Mouse (Mus musculus): ENCODE results near the gene Tedc2. TPM values are rescaled to one million over a fixed set of nuclear protein-coding genes. Genes with fewer than 3 reads are reported as not detected.

Tedc2 gene
- polyA plus RNA-seq, 1 experiment = 4.2 TPM

DNA sequence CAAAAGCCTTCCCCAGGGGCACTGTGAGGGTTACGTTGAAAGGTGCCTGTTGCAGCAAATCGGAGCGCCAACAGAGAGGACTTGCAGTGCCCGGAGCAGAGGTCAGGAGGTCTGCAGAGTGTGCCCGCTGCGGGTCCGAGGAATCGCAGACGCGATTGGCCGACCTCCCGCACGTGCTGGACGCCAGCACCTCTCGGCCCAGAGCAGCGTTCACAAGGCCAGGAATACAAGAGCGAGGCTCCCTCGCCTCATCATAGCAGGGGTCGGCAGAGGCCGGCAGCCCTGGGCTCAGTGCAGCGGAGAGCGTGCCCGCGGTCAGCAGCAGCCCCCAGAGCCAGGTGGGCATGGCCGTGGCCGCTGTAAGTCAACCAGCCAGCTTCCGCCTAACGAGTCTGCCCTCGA lies 12.0 kb downstream of the Tedc2 start:
- no peak overlapping the region for H3K27ac ChIP-seq (ENCODE audit: insufficient read depth, low read depth, low read length)
- WGBS = 20% methylated on average over 29 of the region's 29 CpGs
- H3K4me3 ChIP-seq (ENCODE audit: low read depth, low read length) = peak overlapping the region; percentile 51
- no peak for TF ChIP-seq CTCF (IDR thresholded peaks at IDR 0.05; ENCODE audit: extremely low read depth, insufficient read length, insufficient replicate concordance, low read depth, low read length)
- peaks cover 43% of the 10 kb centered on the region for H3K4me1 ChIP-seq (ENCODE audit: control insufficient read depth, insufficient read depth, insufficient read length, low read length)
- H3K36me3 ChIP-seq (ENCODE audit: control insufficient read depth, insufficient read depth, low read length) = no peaks in the 10 kb centered on the region
- peaks cover 23% of the 10 kb centered on the region for H3K27me3 ChIP-seq (ENCODE audit: control insufficient read depth, insufficient read depth, low read length)

DNA sequence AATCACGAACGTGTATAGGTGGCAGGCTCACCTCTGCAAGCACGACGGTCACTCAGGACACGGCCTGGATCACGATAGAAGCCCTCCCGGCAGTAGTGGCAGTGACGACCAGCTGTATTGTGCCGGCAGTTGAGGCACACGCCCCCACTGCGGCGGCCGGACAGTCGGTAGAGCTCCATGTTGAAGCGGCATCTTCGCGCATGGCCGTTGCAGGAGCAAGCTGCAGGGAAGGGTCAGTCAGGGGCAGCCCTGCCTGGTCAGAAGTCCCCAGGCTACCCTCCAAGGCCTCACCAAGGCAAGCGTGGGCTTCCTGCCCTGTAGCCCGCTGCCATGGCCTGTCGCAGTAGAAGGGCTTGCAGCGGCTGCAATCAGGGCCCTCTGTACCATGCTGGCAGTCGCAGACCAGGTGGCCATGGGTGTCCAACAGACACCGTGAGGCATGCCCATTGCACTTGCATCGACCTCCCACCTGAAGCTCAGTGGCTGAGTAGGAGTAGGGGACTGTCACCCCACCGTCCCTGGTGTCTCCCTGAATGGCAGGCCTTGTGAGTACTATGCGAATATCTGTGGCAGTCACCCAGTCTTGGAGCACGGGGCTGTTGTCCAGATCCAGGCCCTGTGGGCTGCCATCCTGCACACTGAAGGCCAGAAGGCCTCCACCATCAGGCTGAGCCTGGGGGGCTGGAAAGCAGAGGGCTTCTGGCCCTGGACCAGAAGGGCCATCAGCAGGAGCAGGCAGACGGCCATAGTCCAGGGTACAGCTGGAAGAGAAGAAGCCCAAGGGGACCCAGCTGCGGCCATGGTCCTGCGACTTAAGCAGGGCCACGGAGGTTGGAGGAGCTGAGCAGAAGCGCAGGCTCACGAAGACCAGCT lies 12.6 kb downstream of the Tedc2 start:
- Histone ChIP-seq H3K4me3 (ENCODE audit: low read depth, low read length) (peak overlapping the region; percentile 51; the same call in 1 of the 2 replicates), H3K27ac (ENCODE audit: insufficient read depth, low read depth, low read length) (no peak overlapping the region), H3K27me3 (ENCODE audit: control insufficient read depth, insufficient read depth, low read length) (peaks cover 23% of the 10 kb centered on the region), H3K36me3 (ENCODE audit: control insufficient read depth, insufficient read depth, low read length) (no peaks in the 10 kb centered on the region), H3K4me1 (ENCODE audit: control insufficient read depth, insufficient read depth, insufficient read length, low read length) (peaks cover 43% of the 10 kb centered on the region)
- WGBS = 90% methylated on average over 34 of the region's 34 CpGs
- no peak for TF ChIP-seq CTCF (IDR thresholded peaks at IDR 0.05; ENCODE audit: extremely low read depth, insufficient read length, insufficient replicate concordance, low read depth, low read length)
- no peak for TF ChIP-seq POLR2A (IDR thresholded peaks at IDR 0.05; ENCODE audit: low read depth, low read length)

DNA sequence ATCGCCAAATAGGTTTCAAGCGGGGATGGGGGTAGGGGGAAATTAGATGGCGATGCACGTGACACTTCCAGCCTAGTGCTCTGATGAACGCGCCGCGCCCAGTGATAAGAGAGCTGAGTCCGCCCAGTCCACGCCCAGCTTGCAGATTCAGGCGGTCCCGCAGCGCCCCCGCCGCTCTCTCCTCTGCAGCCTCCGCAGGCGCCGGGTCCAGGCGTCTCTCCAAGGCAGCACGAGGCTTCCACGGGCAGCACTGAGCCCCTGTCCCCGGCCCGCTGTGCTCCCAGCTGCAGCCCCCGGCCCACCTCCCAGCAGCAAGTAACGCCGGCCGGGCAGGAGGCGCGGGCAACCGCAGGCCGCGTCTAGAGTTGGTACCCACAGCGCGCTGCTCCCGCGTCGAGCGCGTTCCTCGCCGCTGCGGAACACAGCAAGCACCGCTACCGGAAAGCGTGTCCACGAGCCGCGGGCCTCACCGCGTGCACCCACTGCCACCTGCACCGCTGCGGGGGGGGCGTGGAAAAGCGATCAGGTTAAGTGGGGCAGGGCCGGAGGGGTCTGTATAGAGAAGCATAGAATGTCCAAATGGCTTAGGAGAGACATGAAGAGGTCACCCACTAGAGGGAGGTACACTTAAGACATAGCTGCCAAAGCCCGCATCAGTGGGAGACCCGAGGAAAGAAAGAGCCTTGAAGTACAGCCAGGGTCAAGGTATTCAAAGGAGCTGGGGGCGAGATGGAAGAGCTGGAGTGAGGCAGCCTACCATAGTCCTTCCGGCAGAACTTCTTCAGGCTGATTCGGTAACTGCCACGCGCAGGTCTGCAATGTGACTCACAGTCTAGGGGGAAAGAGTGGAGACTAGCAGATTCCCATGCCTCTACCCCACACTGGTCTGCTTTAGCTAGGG lies 13.9 kb downstream of the Tedc2 start:
- peaks cover 23% of the 10 kb centered on the region for H3K27me3 ChIP-seq (ENCODE audit: control insufficient read depth, insufficient read depth, low read length)
- TF ChIP-seq CTCF (IDR thresholded peaks at IDR 0.05; ENCODE audit: extremely low read depth, insufficient read length, insufficient replicate concordance, low read depth, low read length) = no peak
- no peak for TF ChIP-seq POLR2A (IDR thresholded peaks at IDR 0.05; ENCODE audit: low read depth, low read length)
- H3K4me3 ChIP-seq (ENCODE audit: low read depth, low read length) = peak overlapping the region; percentile 59
- peaks cover 45% of the 10 kb centered on the region for H3K4me1 ChIP-seq (ENCODE audit: control insufficient read depth, insufficient read depth, insufficient read length, low read length)
- no peak overlapping the region for H3K27ac ChIP-seq (ENCODE audit: insufficient read depth, low read depth, low read length)
- no peaks in the 10 kb centered on the region for H3K36me3 ChIP-seq (ENCODE audit: control insufficient read depth, insufficient read depth, low read length)
- WGBS = 8% methylated on average over 62 of the region's 62 CpGs

DNA sequence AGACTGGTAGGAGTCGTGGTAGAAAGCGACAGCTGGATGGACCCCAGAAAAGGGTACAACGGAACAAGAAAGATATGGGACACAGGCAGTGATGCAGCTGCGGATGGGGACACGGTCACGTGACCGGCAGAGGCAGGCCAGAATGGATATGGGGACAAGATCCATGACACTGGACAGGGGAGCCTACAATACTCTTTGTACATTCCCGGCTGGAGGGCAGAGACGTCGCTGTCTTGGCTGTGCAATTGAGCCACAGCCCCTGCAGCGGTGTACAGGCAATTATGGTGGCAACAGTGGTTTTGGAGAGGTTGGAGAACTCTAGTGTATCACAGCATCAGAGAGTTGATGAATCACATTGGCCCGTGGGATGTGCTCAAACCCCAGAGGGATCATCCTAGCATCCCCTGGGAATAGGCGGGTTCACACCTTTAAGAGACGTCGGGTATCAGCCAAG lies 14.7 kb downstream of the Tedc2 start:
- peaks cover 23% of the 10 kb centered on the region for H3K27me3 ChIP-seq (ENCODE audit: control insufficient read depth, insufficient read depth, low read length)
- no peak overlapping the region for H3K27ac ChIP-seq (ENCODE audit: insufficient read depth, low read depth, low read length)
- 5% methylated on average over 15 of the region's 15 CpGs for WGBS
- TF ChIP-seq POLR2A (IDR thresholded peaks at IDR 0.05; ENCODE audit: low read depth, low read length) (no peak), CTCF (IDR thresholded peaks at IDR 0.05; ENCODE audit: extremely low read depth, insufficient read length, insufficient replicate concordance, low read depth, low read length) (no peak)
- H3K4me3 ChIP-seq (ENCODE audit: low read depth, low read length) = peak overlapping the region; percentile 76
- H3K36me3 ChIP-seq (ENCODE audit: control insufficient read depth, insufficient read depth, low read length) = no peaks in the 10 kb centered on the region
- H3K4me1 ChIP-seq (ENCODE audit: control insufficient read depth, insufficient read depth, insufficient read length, low read length) = peaks cover 46% of the 10 kb centered on the region

DNA sequence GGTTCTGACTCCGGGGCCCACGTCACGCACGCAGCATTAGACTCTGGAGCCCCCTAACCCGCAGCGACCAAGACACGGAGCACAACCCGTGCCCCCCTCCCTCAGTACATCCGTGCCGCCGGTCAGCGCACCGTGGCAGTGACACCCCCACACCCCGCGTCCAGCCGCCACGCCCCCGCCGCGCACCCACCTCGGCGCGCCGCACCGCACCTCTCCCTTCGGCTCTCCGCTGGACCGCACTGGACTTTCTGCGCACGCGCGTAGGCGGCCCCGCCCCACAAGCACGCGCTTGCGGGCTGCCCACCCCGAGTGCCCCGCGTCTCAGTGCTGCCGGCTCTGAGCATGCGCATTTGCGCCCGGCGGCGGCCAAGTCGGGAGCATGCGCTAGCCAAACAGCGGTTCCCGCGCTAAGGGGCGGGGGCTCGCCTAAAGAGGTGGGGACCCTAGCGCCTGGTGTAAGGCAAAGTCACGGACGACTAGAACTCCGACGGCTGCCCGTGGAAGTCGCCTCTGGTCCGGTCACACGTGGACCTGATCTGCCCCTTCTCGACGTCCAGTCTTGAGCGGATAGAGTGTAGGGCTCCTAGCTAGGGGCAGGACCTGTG lies 15.3 kb downstream of the Tedc2 start, which contains the start of gene Tbc1d24:
Gene Tbc1d24, minus strand, starts transcription at position 279 of the 605 bp plus-strand sequence.
- peak within 1 kb of the TSS; percentile 94 for H3K27ac ChIP-seq (ENCODE audit: insufficient read depth, low read depth, low read length)
- H3K4me3 ChIP-seq (ENCODE audit: low read depth, low read length) = peak within 1 kb of the TSS; percentile 76
- no peaks in the 10 kb centered on the region for H3K36me3 ChIP-seq (ENCODE audit: control insufficient read depth, insufficient read depth, low read length)
- 1% methylated on average over 65 of the region's 65 CpGs for WGBS
- peak; percentile 15; the same call in 1 of the 2 replicates for TF ChIP-seq POLR2A (IDR thresholded peaks at IDR 0.05; ENCODE audit: low read depth, low read length)
- no peak for TF ChIP-seq CTCF (IDR thresholded peaks at IDR 0.05; ENCODE audit: extremely low read depth, insufficient read length, insufficient replicate concordance, low read depth, low read length)
- H3K4me1 ChIP-seq (ENCODE audit: control insufficient read depth, insufficient read depth, insufficient read length, low read length) = peaks cover 49% of the 10 kb centered on the region
- peaks cover 23% of the 10 kb centered on the region for H3K27me3 ChIP-seq (ENCODE audit: control insufficient read depth, insufficient read depth, low read length)

DNA sequence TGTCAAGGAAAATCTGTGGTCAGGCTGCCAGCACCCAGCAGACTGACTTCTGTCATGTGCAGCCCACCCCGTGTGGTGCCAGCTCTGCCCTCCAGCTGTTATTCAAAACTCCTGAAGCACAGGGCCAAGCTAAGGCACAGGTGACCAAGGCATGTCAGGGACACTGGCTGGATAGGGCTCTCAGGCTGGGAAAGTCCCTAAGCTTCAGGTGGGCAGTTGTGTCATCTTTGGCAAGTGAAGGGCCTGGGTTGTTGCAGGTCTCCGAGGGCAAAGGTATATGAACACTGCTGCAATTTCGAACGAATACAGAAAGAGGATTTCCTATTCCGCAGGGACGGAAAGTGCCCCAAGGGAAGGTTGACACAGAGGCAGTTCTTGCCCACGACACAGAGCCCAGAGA lies 15.8 kb downstream of the Tedc2 start:
- peak overlapping the region; percentile 76 for H3K4me3 ChIP-seq (ENCODE audit: low read depth, low read length)
- H3K36me3 ChIP-seq (ENCODE audit: control insufficient read depth, insufficient read depth, low read length) = no peaks in the 10 kb centered on the region
- TF ChIP-seq POLR2A (IDR thresholded peaks at IDR 0.05; ENCODE audit: low read depth, low read length) = no peak
- no peak for TF ChIP-seq CTCF (IDR thresholded peaks at IDR 0.05; ENCODE audit: extremely low read depth, insufficient read length, insufficient replicate concordance, low read depth, low read length)
- WGBS = 12% methylated on average over 7 of the region's 7 CpGs
- H3K4me1 ChIP-seq (ENCODE audit: control insufficient read depth, insufficient read depth, insufficient read length, low read length) = peaks cover 52% of the 10 kb centered on the region
- H3K27ac ChIP-seq (ENCODE audit: insufficient read depth, low read depth, low read length) = peak overlapping the region; percentile 94
- H3K27me3 ChIP-seq (ENCODE audit: control insufficient read depth, insufficient read depth, low read length) = peaks cover 23% of the 10 kb centered on the region
